Mouse (Mus musculus) brain, embryonic 14.5 days (tissue): Measurements from ENCODE around the gene Nell1.

Source experiments
- CTCF ChIP-seq: fragments of 200-500 bp; IDR thresholded peaks from 2 replicates; pipeline ENCODE4 v1.5.1; 2012; ENCODE audit warnings: inconsistent platforms, mild to moderate bottlenecking, moderate library complexity, borderline replicate concordance; ENCODE audit not compliant: insufficient read depth, insufficient read length; ENCODE audit errors: extremely low read depth
- POLR2A ChIP-seq: fragments of 200-500 bp; IDR thresholded peaks from 2 replicates; pipeline ENCODE4 v1.6.1; 2012; ENCODE audit warnings: mild to moderate bottlenecking, inconsistent platforms, borderline replicate concordance; ENCODE audit not compliant: poor library complexity, insufficient read depth, insufficient read length, severe bottlenecking; ENCODE audit errors: extremely low read depth

- TF ChIP-seq POLR2A (no peak), CTCF (no peak)
Observed at GRCm38 (mm10) chr7:50338226-50338625, 363.6 kb downstream of the Nell1 start.
